Comparison of ENCODE assay signal across 8 mouse cellular contexts in the genomic region with DNA sequence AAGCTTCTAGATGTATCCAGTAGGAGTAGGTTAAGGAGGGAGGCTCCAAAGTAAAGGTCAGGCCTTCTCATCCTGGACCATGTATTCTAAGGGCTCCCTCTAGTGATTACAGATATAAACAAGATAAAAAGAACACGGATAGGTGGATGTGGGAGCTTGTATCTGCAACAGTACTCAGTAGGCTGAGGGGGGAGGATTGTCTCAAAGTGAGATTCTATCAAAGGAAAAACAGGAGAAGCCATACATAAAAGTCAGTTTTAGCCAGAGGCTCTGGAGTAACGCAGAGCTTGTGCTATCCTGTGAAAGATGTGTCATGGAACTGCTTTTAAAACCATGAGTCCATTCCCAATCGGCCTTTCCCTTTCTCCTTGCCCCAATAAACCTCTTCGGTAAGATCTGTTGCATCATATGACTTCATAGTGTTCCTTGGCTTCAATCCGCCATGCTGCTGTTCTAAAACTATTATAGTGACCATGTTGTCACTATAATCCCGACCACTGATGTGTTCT. TPM values are rescaled to one million over a fixed set of nuclear protein-coding genes. Genes with fewer than 3 reads are reported as not detected.
DNase-seq lines count a peak whose midpoint lies in the region; ATAC-seq and TF ChIP-seq lines count a peak whose summit lies in the region.

No protein-coding gene starts in this region.

- POLR2A ChIA-PET in Patski (lab: Charles Lee) = interaction anchor here (0.7 kb wide), 1 partner anchor 403 kb away, joined by 5 read pairs; no protein-coding TSS in a partner anchor

- no peaks in the 10 kb centered on the region for H3K27me3 ChIP-seq in Patski
- H3K27me3 ChIP-seq in embryonic facial prominence, embryonic 14.5 days (replicated peaks; ENCODE audit: control insufficient read depth, insufficient read depth, low read length) = no peaks in the 10 kb centered on the region
- no peaks in the 10 kb centered on the region for H3K27me3 ChIP-seq in hindbrain, embryonic 16.5 days (replicated peaks; ENCODE audit: control insufficient read depth, insufficient read depth, low read length)
- H3K27me3 ChIP-seq in limb, embryonic 11.5 days (ENCODE audit: control insufficient read depth, insufficient read depth, low read length) = no peaks in the 10 kb centered on the region
- H3K27me3 ChIP-seq in midbrain, embryonic 15.5 days (replicated peaks) = no peaks in the 10 kb centered on the region

- intact Hi-C loops in gastrocnemius, postnatal 14 days (cut with DNase I; ENCODE audit: low total_unique reads) = no loop called here

- peaks cover 2% of the 10 kb centered on the region; the same call in 1 of the 2 replicates for H3K36me3 ChIP-seq in embryonic facial prominence, embryonic 14.5 days (ENCODE audit: control insufficient read depth, insufficient read depth, low read length)
- no peaks in the 10 kb centered on the region for H3K36me3 ChIP-seq in hindbrain, embryonic 16.5 days (ENCODE audit: control insufficient read depth, insufficient read depth, low read length)
- peaks cover 5% of the 10 kb centered on the region; the same call in 1 of the 2 replicates for H3K36me3 ChIP-seq in limb, embryonic 11.5 days (ENCODE audit: control insufficient read depth, insufficient read depth, low read length)
- no peaks in the 10 kb centered on the region for H3K36me3 ChIP-seq in midbrain, embryonic 15.5 days (replicated peaks)

- H3K9me3 ChIP-seq in embryonic facial prominence, embryonic 14.5 days (ENCODE audit: control insufficient read depth, low read length) = no peaks in the 10 kb centered on the region
- no peaks in the 10 kb centered on the region for H3K9me3 ChIP-seq in hindbrain, embryonic 16.5 days (ENCODE audit: control insufficient read depth, low read length)
- no peaks in the 10 kb centered on the region for H3K9me3 ChIP-seq in limb, embryonic 11.5 days (ENCODE audit: control insufficient read depth, low read length)
- no peaks in the 10 kb centered on the region for H3K9me3 ChIP-seq in midbrain, embryonic 15.5 days

- ATAC-seq in Patski = peak; percentile 54
- ATAC-seq in embryonic facial prominence, embryonic 14.5 days (ENCODE audit: low read depth) = peak; percentile 24; the same call in 1 of the 2 replicates
- ATAC-seq in hindbrain, embryonic 16.5 days = peak; percentile 43
- ATAC-seq in limb, embryonic 11.5 days (ENCODE audit: insufficient number of reproducible peaks, low FRiP score, low TSS enrichment, low read depth) = no peak; the same call in 1 of the 2 replicates
- ATAC-seq in midbrain, embryonic 15.5 days (replicated peaks) = peak; percentile 50

- H3K4me1 ChIP-seq in embryonic facial prominence, embryonic 14.5 days (ENCODE audit: control insufficient read depth, insufficient read depth, low read length) = no peaks in the 10 kb centered on the region
- H3K4me1 ChIP-seq in hindbrain, embryonic 16.5 days (ENCODE audit: control insufficient read depth, insufficient read depth, low read depth, low read length) = peaks cover 12% of the 10 kb centered on the region
- no peaks in the 10 kb centered on the region for H3K4me1 ChIP-seq in limb, embryonic 11.5 days (ENCODE audit: control insufficient read depth, insufficient read depth, low read length)
- H3K4me1 ChIP-seq in midbrain, embryonic 15.5 days = peaks cover 17% of the 10 kb centered on the region

- in situ Hi-C loops in Patski (cut with MboI; ENCODE audit: low pct_unique_long_range_greater_than_20kb) = no loop called here

- WGBS in embryonic facial prominence, embryonic 14.5 days = 44% methylated on average over 6 of the region's 6 CpGs
- WGBS in hindbrain, embryonic 16.5 days = 38% methylated on average over 6 of the region's 6 CpGs
- 41% methylated on average over 6 of the region's 6 CpGs for WGBS in limb, embryonic 11.5 days
- WGBS in midbrain, embryonic 15.5 days = 32% methylated on average over 6 of the region's 6 CpGs

- H3K27ac ChIP-seq in embryonic facial prominence, embryonic 14.5 days (replicated peaks; ENCODE audit: low read depth, low read length) = peak overlapping the region; percentile 94
- peak overlapping the region; percentile 94 for H3K27ac ChIP-seq in hindbrain, embryonic 16.5 days (ENCODE audit: low read depth, low read length)
- H3K27ac ChIP-seq in limb, embryonic 11.5 days (replicated peaks; ENCODE audit: low read depth, low read length) = peak overlapping the region; percentile 78; the same call in 1 of the 2 replicates
- H3K27ac ChIP-seq in midbrain, embryonic 15.5 days = peak overlapping the region; percentile 97

- CTCF ChIA-PET in Patski (lab: Charles Lee) = interaction anchor here (1.0 to 1.9 kb wide), 9 partner anchors 12 to 396 kb away, joined by 3 to 12 read pairs (median 4); partner anchors contain the start of genes Echdc2 and Zyg11b

- peak; percentile 52 for TF ChIP-seq CTCF in Patski (IDR thresholded peaks at IDR 0.05)

- H3K4me2 ChIP-seq in embryonic facial prominence, embryonic 14.5 days (ENCODE audit: low read depth, low read length) = peak overlapping the region; percentile 60
- peak overlapping the region; percentile 70 for H3K4me2 ChIP-seq in hindbrain, embryonic 16.5 days (ENCODE audit: low read length)
- peak overlapping the region; percentile 51 for H3K4me2 ChIP-seq in limb, embryonic 11.5 days (ENCODE audit: low read depth, severe bottlenecking)
- peak overlapping the region; percentile 70 for H3K4me2 ChIP-seq in midbrain, embryonic 15.5 days

- H3K9ac ChIP-seq in embryonic facial prominence, embryonic 14.5 days (ENCODE audit: low read depth, low read length) = peak overlapping the region; percentile 70
- H3K9ac ChIP-seq in hindbrain, embryonic 16.5 days (ENCODE audit: low read depth, low read length) = peak overlapping the region; percentile 68
- H3K9ac ChIP-seq in limb, embryonic 11.5 days (ENCODE audit: low read length) = no peak overlapping the region
- H3K9ac ChIP-seq in midbrain, embryonic 15.5 days = peak overlapping the region; percentile 76

- peak overlapping the region; percentile 67 for H3K4me3 ChIP-seq in embryonic facial prominence, embryonic 14.5 days (ENCODE audit: low read depth, low read length)
- peak overlapping the region; percentile 76 for H3K4me3 ChIP-seq in hindbrain, embryonic 16.5 days (ENCODE audit: low read length)
- H3K4me3 ChIP-seq in limb, embryonic 11.5 days (ENCODE audit: low read depth, low read length) = peak overlapping the region; percentile 67; the same call in 1 of the 2 replicates
- peak overlapping the region; percentile 79 for H3K4me3 ChIP-seq in midbrain, embryonic 15.5 days

- DNase-seq in gastrocnemius, adult 18-20 months (ENCODE audit: low spot score) = peak; percentile 42
- DNase-seq in gastrocnemius, postnatal 10 days = no peak
- no peak for DNase-seq in Patski (ENCODE audit: low read depth, low spot score)
- DNase-seq in embryonic facial prominence, embryonic 14.5 days (ENCODE audit: low spot score) = peak; percentile 74
- DNase-seq in limb, embryonic 11.5 days (ENCODE audit: low spot score) = no peak
- DNase-seq in gastrocnemius, postnatal 14 days = no peak

RNA-seq across cellular contexts. Expression of gene Coa7, which starts 0.8 kb away (rescaled TPM):
- 10 to 100 TPM; 29.9 to 35.5 TPM for total RNA-seq in gastrocnemius, adult 18-20 months (2021)
- total RNA-seq in gastrocnemius, postnatal 10 days (2021) = 10 to 100 TPM; 21.7 to 24.4 TPM
- 30.0 TPM for polyA plus RNA-seq in Patski (2021)
- 39.5 and 40.2 TPM in 2 replicates for polyA plus RNA-seq in embryonic facial prominence, embryonic 14.5 days (2014; fragmentation: Nextera tagmentation; extraction: Ambion mirVana)
- 50.1 and 56.7 TPM in 2 replicates for polyA plus RNA-seq in hindbrain, embryonic 16.5 days (2015; fragmentation: Nextera tagmentation; extraction: Ambion mirVana)
- 56.3 and 60.7 TPM in 2 replicates for polyA plus RNA-seq in limb, embryonic 11.5 days (2014; fragmentation: Nextera tagmentation; extraction: Ambion mirVana)
- 51.1 and 51.4 TPM in 2 replicates for polyA plus RNA-seq in midbrain, embryonic 15.5 days (2015; fragmentation: Nextera tagmentation; extraction: Ambion mirVana)
- total RNA-seq in gastrocnemius, postnatal 14 days (2021) = 10 to 100 TPM; 29.0 to 31.3 TPM

RNA-seq across cellular contexts. Expression of gene Zyg11b, which starts 26.2 kb away (rescaled TPM):
- 10 to 100 TPM; 59.6 to 65.3 TPM for total RNA-seq in gastrocnemius, adult 18-20 months (2021)
- total RNA-seq in gastrocnemius, postnatal 10 days (2021) = 10 to 100 TPM; 32.8 to 33.8 TPM
- 16.8 TPM for polyA plus RNA-seq in Patski (2021)
- polyA plus RNA-seq in embryonic facial prominence, embryonic 14.5 days (2014; fragmentation: Nextera tagmentation; extraction: Ambion mirVana) = 13.8 and 14.5 TPM in 2 replicates
- 25.8 and 32.1 TPM in 2 replicates for polyA plus RNA-seq in hindbrain, embryonic 16.5 days (2015; fragmentation: Nextera tagmentation; extraction: Ambion mirVana)
- 14.6 and 15.1 TPM in 2 replicates for polyA plus RNA-seq in limb, embryonic 11.5 days (2014; fragmentation: Nextera tagmentation; extraction: Ambion mirVana)
- 33.9 and 37.3 TPM in 2 replicates for polyA plus RNA-seq in midbrain, embryonic 15.5 days (2015; fragmentation: Nextera tagmentation; extraction: Ambion mirVana)
- total RNA-seq in gastrocnemius, postnatal 14 days (2021) = 10 to 100 TPM; 37.7 to 38.7 TPM

RNA-seq across cellular contexts. Expression of gene Shisal2a, which starts 56.0 kb away (rescaled TPM):
- not detected for total RNA-seq in gastrocnemius, adult 18-20 months (2021)
- not detected for total RNA-seq in gastrocnemius, postnatal 10 days (2021)
- not detected for polyA plus RNA-seq in Patski (2021)
- 3.9 and 4.7 TPM in 2 replicates for polyA plus RNA-seq in embryonic facial prominence, embryonic 14.5 days (2014; fragmentation: Nextera tagmentation; extraction: Ambion mirVana)
- 4.5 and 5.7 TPM in 2 replicates for polyA plus RNA-seq in hindbrain, embryonic 16.5 days (2015; fragmentation: Nextera tagmentation; extraction: Ambion mirVana)
- polyA plus RNA-seq in limb, embryonic 11.5 days (2014; fragmentation: Nextera tagmentation; extraction: Ambion mirVana) = 6.8 and 8.6 TPM in 2 replicates
- 6.4 TPM in 2 replicates for polyA plus RNA-seq in midbrain, embryonic 15.5 days (2015; fragmentation: Nextera tagmentation; extraction: Ambion mirVana)
- total RNA-seq in gastrocnemius, postnatal 14 days (2021) = not detected

Comparison
In these comparisons a context has a peak if more than half of its experiments do, and no peak if none do; other contexts are left out.
1. DNase-seq: peak in gastrocnemius, adult 18-20 months (single experiment) and embryonic facial prominence, embryonic 14.5 days (single experiment); none in gastrocnemius, postnatal 10 days (single experiment), Patski (single experiment), limb, embryonic 11.5 days (single experiment) and gastrocnemius, postnatal 14 days (single experiment).
2. Peak in every context shown above with its lines, with median percentiles within 50 percentile points of each other: H3K27ac ChIP-seq, H3K4me2 ChIP-seq and H3K4me3 ChIP-seq.